Mouse (Mus musculus): ENCODE data around the gene Gsx2. TPM values are rescaled to one million over a fixed set of nuclear protein-coding genes. Genes with fewer than 3 reads are reported as not detected.

Gsx2 gene
- polyA plus RNA-seq, 1 experiment from 2014 or later = 0.32 TPM

Other genes with a start within 250 kb of the Gsx2 start
- 27.5 and 30.3 TPM in 2 replicates for gene Chic2, start 30.8 kb upstream of the Gsx2 start, polyA plus RNA-seq (2015; fragmentation: Nextera tagmentation; extraction: Ambion mirVana)
- gene Pdgfra, start 76.7 kb downstream of the Gsx2 start, polyA plus RNA-seq (2015; fragmentation: Nextera tagmentation; extraction: Ambion mirVana) = 11.1 and 11.3 TPM in 2 replicates